9 mouse cellular contexts compared by ENCODE assay signal in the genomic region with DNA sequence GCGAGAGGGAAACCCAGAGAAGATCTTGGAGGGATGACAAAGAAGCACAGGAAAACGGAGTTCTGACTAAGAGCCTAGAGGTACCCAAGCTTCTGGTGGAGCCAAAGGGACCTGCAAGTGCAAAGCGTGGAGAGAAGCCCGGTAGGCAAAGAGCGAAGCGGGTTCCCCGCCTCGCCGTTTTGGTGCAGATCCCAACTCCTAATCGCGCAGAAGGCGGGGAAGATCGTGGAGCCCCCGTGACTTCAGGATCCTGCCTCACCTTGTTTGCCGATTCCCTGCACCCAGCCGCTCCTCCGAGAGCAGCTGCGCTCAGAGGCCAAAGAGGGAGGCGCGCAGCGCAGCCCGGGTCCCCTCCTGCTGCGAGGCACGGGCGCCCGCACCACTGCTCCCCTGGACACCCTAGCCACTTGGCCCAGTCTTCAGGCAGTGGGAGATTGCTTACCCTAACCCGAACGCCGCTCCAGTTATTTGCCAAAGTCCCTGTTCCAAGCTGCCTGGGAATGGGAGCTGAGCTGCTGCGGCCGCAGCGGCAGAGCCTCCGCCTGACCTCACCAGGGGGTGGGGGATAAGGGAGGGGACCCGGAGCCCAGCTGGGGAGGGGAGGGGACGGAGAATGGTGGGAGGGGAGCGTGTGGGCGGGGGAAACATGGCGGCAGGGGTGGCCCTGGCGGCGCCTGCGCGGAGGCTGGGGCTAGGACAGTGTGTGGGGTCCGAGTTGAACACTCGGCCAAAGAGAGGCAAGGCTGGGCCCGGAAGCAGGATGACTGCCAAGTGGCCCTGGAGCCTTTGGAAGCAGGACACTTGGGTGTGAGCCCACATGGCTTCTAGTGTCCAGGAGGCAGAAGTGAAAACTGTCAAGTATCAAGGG. TPM values are rescaled to one million over a fixed set of nuclear protein-coding genes. Genes with fewer than 3 reads are reported as not detected.
DNase-seq lines count a peak whose midpoint lies in the region; ATAC-seq and TF ChIP-seq lines count a peak whose summit lies in the region.
"Had no signal": no experiment of that assay in that cellular context is flagged by ENCODE, and none has a peak within 500 bp of the region (broad histone marks: within the 10 kb centered on the region; RNA-seq: fewer than 3 reads in every experiment).

A gene (minus strand): TSS at position 569 of the 868 bp plus-strand sequence.

- 0 out of 2 replicates have a peak, but pooled peaks cover 3% of the 10 kb centered on the region for H3K9me3 ChIP-seq in megakaryocyte, embryonic 14.5 days
- H3K9me3 ChIP-seq in forebrain, embryonic 12.5 days: no peaks in the 10 kb centered on the region
- H3K9me3 ChIP-seq in heart, embryonic 14.5 days (ENCODE audit: control insufficient read depth, low read length): no peaks in the 10 kb centered on the region
- H3K9me3 ChIP-seq in kidney, postnatal 0 days (replicated peaks; ENCODE audit: low read length): no peaks in the 10 kb centered on the region
- H3K9me3 ChIP-seq in neural tube, embryonic 11.5 days (ENCODE audit: control insufficient read depth, low read length): no peaks in the 10 kb centered on the region

- ATAC-seq in megakaryocyte, adult 5-6 weeks (ENCODE audit: poor library complexity, severe bottlenecking): no peak
- peak; percentile 94 for ATAC-seq in forebrain, embryonic 12.5 days (ENCODE audit: low FRiP score)
- ATAC-seq in heart, embryonic 14.5 days (ENCODE audit: insufficient number of reproducible peaks, insufficient read depth, low FRiP score, low read depth): peak; percentile 91
- ATAC-seq in kidney, postnatal 0 days (replicated peaks; ENCODE audit: low FRiP score, low read depth): peak; percentile 93
- ATAC-seq in neural tube, embryonic 11.5 days (ENCODE audit: insufficient read depth, low FRiP score, low TSS enrichment): peak; percentile 94

- H3K4me2 ChIP-seq in forebrain, embryonic 12.5 days: peak within 1 kb of the TSS; percentile 50
- peak within 1 kb of the TSS; percentile 65 for H3K4me2 ChIP-seq in heart, embryonic 14.5 days (ENCODE audit: low read length)
- peak within 1 kb of the TSS; percentile 54 for H3K4me2 ChIP-seq in kidney, postnatal 0 days (ENCODE audit: low read length)
- H3K4me2 ChIP-seq in neural tube, embryonic 11.5 days (ENCODE audit: low read depth): peak within 1 kb of the TSS; percentile 46

- 15% methylated on average over 45 of the region's 45 CpGs for WGBS in forebrain, embryonic 12.5 days
- 9% methylated on average over 45 of the region's 45 CpGs for WGBS in heart, embryonic 14.5 days
- 23% methylated on average over 42 of the region's 45 CpGs for WGBS in kidney, postnatal 0 days
- WGBS in liver, adult 2 months: 1% methylated on average over 44 of the region's 45 CpGs
- WGBS in neural tube, embryonic 11.5 days: 14% methylated on average over 43 of the region's 45 CpGs

- H3K4me3 ChIP-seq in megakaryocyte, embryonic 14.5 days (replicated peaks): peak within 1 kb of the TSS; percentile 78
- peak within 1 kb of the TSS; percentile 52 for H3K4me3 ChIP-seq in forebrain, embryonic 12.5 days (replicated peaks)
- H3K4me3 ChIP-seq in heart, embryonic 14.5 days (ENCODE audit: control insufficient read depth in 1 of 2, insufficient read depth in 1 of 2, low read depth in 1 of 2, low read length in 2 of 2): peak within 1 kb of the TSS; percentile 54 to 66
- peak within 1 kb of the TSS; percentile 48 for H3K4me3 ChIP-seq in kidney, postnatal 0 days (replicated peaks; ENCODE audit: low read depth, low read length)
- peak within 1 kb of the TSS; percentile 88 for H3K4me3 ChIP-seq in liver, adult 2 months (ENCODE audit: insufficient read depth, low read depth, low read length)
- peak within 1 kb of the TSS; percentile 40 for H3K4me3 ChIP-seq in neural tube, embryonic 11.5 days (ENCODE audit: low read depth, low read length)

- peaks cover 10% of the 10 kb centered on the region for H3K27me3 ChIP-seq in megakaryocyte, embryonic 14.5 days (replicated peaks)
- no peaks in the 10 kb centered on the region for H3K27me3 ChIP-seq in forebrain, embryonic 12.5 days
- no peaks in the 10 kb centered on the region for H3K27me3 ChIP-seq in heart, embryonic 14.5 days (ENCODE audit: control insufficient read depth, insufficient read depth, low read length)
- H3K27me3 ChIP-seq in kidney, postnatal 0 days (ENCODE audit: insufficient read depth, low read length): no peaks in the 10 kb centered on the region
- no peaks in the 10 kb centered on the region for H3K27me3 ChIP-seq in liver, adult 2 months (ENCODE audit: control insufficient read depth, insufficient read depth, low read length)
- no peaks in the 10 kb centered on the region for H3K27me3 ChIP-seq in neural tube, embryonic 11.5 days (ENCODE audit: control insufficient read depth, insufficient read depth, low read length)

- H3K27ac ChIP-seq in forebrain, embryonic 12.5 days: peak within 1 kb of the TSS; percentile 61
- H3K27ac ChIP-seq in heart, embryonic 14.5 days (replicated peaks in 1 of 2; ENCODE audit: control insufficient read depth in 1 of 2, insufficient read depth in 1 of 2, low read depth in 2 of 2, low read length in 2 of 2): peak within 1 kb of the TSS; percentile 62 to 83
- H3K27ac ChIP-seq in kidney, postnatal 0 days: peak within 1 kb of the TSS; percentile 54
- H3K27ac ChIP-seq in liver, adult 2 months (replicated peaks; ENCODE audit: insufficient read depth, low read depth, low read length): peak within 1 kb of the TSS; percentile 46
- peak within 1 kb of the TSS; percentile 65 for H3K27ac ChIP-seq in neural tube, embryonic 11.5 days (ENCODE audit: low read depth, low read length)
- H3K27ac ChIP-seq: macrophage had no signal

- peak; percentile 60 for DNase-seq in kidney, postnatal 0 days (ENCODE audit: low spot score)
- peak; percentile 70 for DNase-seq in liver, adult 2 months (ENCODE audit: extremely low read depth, low read depth, low spot score)
- peak; percentile 71 for DNase-seq in neural tube, embryonic 11.5 days (ENCODE audit: low spot score)
- DNase-seq in urinary bladder, adult 2 months (ENCODE audit: low spot score): peak; percentile 22

- no peak for TF ChIP-seq CTCF in kidney, postnatal 0 days (IDR thresholded peaks at IDR 0.05; ENCODE audit: low read depth)
- TF ChIP-seq CTCF in liver, adult 2 months (IDR thresholded peaks at IDR 0.05; ENCODE audit: low read depth, low read length): no peak

- H3K79me2 ChIP-seq in liver, adult 2 months (ENCODE audit: control insufficient read depth, insufficient read depth, low read length): no peaks in the 10 kb centered on the region

- H3K4me1 ChIP-seq in megakaryocyte, embryonic 14.5 days: no peaks in the 10 kb centered on the region
- H3K4me1 ChIP-seq in forebrain, embryonic 12.5 days: no peaks in the 10 kb centered on the region
- no peaks in the 10 kb centered on the region for H3K4me1 ChIP-seq in heart, embryonic 14.5 days (ENCODE audit: control insufficient read depth in 2 of 2, insufficient read depth in 2 of 2, low read length in 2 of 2)
- no peaks in the 10 kb centered on the region for H3K4me1 ChIP-seq in kidney, postnatal 0 days (replicated peaks; ENCODE audit: insufficient read depth, low read length)
- no peaks in the 10 kb centered on the region for H3K4me1 ChIP-seq in liver, adult 2 months (ENCODE audit: control insufficient read depth, insufficient read depth, low read length)
- H3K4me1 ChIP-seq in neural tube, embryonic 11.5 days (ENCODE audit: control insufficient read depth, insufficient read depth, low read length): no peaks in the 10 kb centered on the region

- TF ChIP-seq POLR2A in liver, adult 2 months (IDR thresholded peaks at IDR 0.05; ENCODE audit: extremely low read depth, insufficient read depth, low read length): no peak

- no peaks in the 10 kb centered on the region for H3K36me3 ChIP-seq in megakaryocyte, embryonic 14.5 days (replicated peaks; ENCODE audit: low read length)
- no peaks in the 10 kb centered on the region for H3K36me3 ChIP-seq in forebrain, embryonic 12.5 days (replicated peaks)
- H3K36me3 ChIP-seq in heart, embryonic 14.5 days (ENCODE audit: control insufficient read depth, insufficient read depth, low read length): no peaks in the 10 kb centered on the region
- H3K36me3 ChIP-seq in kidney, postnatal 0 days (ENCODE audit: insufficient read depth, low read length): no peaks in the 10 kb centered on the region
- no peaks in the 10 kb centered on the region for H3K36me3 ChIP-seq in liver, adult 2 months (ENCODE audit: control insufficient read depth, insufficient read depth, low read length)
- no peaks in the 10 kb centered on the region for H3K36me3 ChIP-seq in neural tube, embryonic 11.5 days (ENCODE audit: control insufficient read depth, insufficient read depth, low read length)

- peak within 1 kb of the TSS; percentile 64 for H3K9ac ChIP-seq in forebrain, embryonic 12.5 days
- H3K9ac ChIP-seq in heart, embryonic 14.5 days (ENCODE audit: low read length): peak within 1 kb of the TSS; percentile 77
- H3K9ac ChIP-seq in kidney, postnatal 0 days (ENCODE audit: low read depth, low read length): peak within 1 kb of the TSS; percentile 57
- H3K9ac ChIP-seq in liver, adult 2 months (ENCODE audit: low read depth, low read length): peak within 1 kb of the TSS; percentile 74
- H3K9ac ChIP-seq in neural tube, embryonic 11.5 days (ENCODE audit: low read length): peak within 1 kb of the TSS; percentile 55

RNA-seq across cellular contexts. Expression of the gene that starts here (rescaled TPM):
- polyA plus RNA-seq in megakaryocyte, embryonic 14.5 days (2012; ENCODE audit: insufficient read depth, low replicate concordance): not detected in 2 replicates
- total RNA-seq in megakaryocyte, adult 5-6 weeks (2015): 0.05 TPM in 1 of 2 replicates, not detected in the other
- not detected in 2 replicates for total RNA-seq in megakaryocyte, adult 5-6 weeks (2017)
- polyA plus RNA-seq in forebrain, embryonic 12.5 days (2016; fragmentation: Nextera tagmentation; extraction: Ambion mirVana): 78.0 and 88.2 TPM in 2 replicates
- polyA plus RNA-seq in heart, embryonic 14.5 days (2014; fragmentation: Nextera tagmentation; extraction: Ambion mirVana): 89.7 and 92.9 TPM in 2 replicates
- 30.9 and 31.0 TPM in 2 replicates for polyA plus RNA-seq in kidney, postnatal 0 days (2015; fragmentation: Nextera tagmentation; extraction: Ambion mirVana)
- total RNA-seq in liver, adult 2 months (2014; rRNA removed): 12.3 and 13.0 TPM in 2 replicates
- polyA plus RNA-seq in liver, adult 2 months (2012; rRNA removed): 3.3 and 3.9 TPM in 2 replicates
- 83.3 and 87.7 TPM in 2 replicates for polyA plus RNA-seq in neural tube, embryonic 11.5 days (2014; fragmentation: Nextera tagmentation; extraction: Ambion mirVana)
- 7.5 and 9.3 TPM in 2 replicates for polyA plus RNA-seq in urinary bladder, adult 2 months (2012; rRNA removed)
- polyA plus RNA-seq: macrophage had no signal

Comparison
In these comparisons a context has a peak if more than half of its experiments do, and no peak if none do; other contexts are left out.
1. RNA of the gene that starts here (total RNA-seq): 12.3 to 13.0 TPM in liver, adult 2 months; 0.05 TPM in megakaryocyte, adult 5-6 weeks; every median in the first group is over 10 times any median in the second.
2. Peak in every context shown above with its lines, with median percentiles within 50 percentile points of each other: H3K4me3 ChIP-seq, H3K27ac ChIP-seq, H3K4me2 ChIP-seq, H3K9ac ChIP-seq and DNase-seq.